Mouse (Mus musculus): ENCODE results near the gene Pef1. TPM values are rescaled to one million over a fixed set of nuclear protein-coding genes. Genes with fewer than 3 reads are reported as not detected.
A peak's percentile ranks its signal among the peaks of the same experiment; 100 is the strongest.

Gene Pef1
- polyA plus RNA-seq, 1 experiment from 2014 or later: 62.1 TPM

DNA sequence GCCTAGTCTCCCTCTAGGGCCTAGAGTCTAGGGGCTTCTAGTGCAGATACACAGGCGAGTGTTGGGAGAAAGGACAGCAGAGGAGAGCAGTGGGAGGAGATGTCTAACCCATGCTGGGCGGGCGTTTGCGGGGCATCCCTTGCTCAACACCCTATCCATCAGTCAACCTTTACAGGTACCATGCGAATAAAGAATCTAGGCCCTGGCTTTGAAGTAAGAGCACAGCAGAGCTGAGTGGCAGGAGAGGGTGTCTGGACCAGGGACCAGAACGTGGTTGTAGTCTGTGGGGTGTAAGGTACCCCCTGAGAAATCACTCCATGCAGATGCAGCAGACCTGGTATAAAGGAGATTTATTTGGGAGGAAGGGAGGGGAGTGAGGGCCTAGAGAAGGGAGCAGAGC is 61.8 kb downstream of the Pef1 start:
- Histone ChIP-seq H3K9me3 (replicated peaks; ENCODE audit: control insufficient read depth, low read length, poor library complexity, severe bottlenecking) (no peaks in the 10 kb centered on the region), H3K4me3 (ENCODE audit: low read depth, low read length) (no peak overlapping the region), H3K27ac (ENCODE audit: low read length) (no peak overlapping the region), H3K36me3 (ENCODE audit: control insufficient read depth, insufficient read depth, low read length) (no peaks in the 10 kb centered on the region), H3K9ac (ENCODE audit: low read depth, low read length) (no peak overlapping the region), H3K4me1 (ENCODE audit: control insufficient read depth, insufficient read depth, low read length) (no peaks in the 10 kb centered on the region), H3K27me3 (ENCODE audit: control insufficient read depth, insufficient read depth, low read depth, low read length) (peaks cover 9% of the 10 kb centered on the region), H3K4me2 (ENCODE audit: low read length) (no peak overlapping the region)
- WGBS: 75% methylated on average over 6 of the region's 6 CpGs
- no peak for ATAC-seq

DNA sequence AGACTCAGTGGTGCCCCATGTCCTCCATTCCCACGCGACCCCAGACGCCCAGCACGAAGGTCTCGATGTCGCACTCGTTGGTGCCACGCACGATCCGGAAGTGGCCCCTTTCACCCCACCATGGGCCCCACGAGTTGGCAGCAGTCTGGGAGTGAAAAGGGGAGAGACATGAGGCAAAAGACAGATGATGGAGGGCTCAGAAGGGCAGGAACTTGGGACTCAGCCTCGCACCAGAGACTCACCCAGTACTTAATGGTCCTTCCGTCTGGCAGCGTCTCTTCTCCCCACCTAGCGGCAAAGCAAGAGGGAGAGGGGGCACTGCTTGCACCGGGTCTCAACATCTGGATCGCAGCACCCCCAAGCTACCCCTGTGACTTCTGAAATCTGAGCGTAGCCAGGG is 63.7 kb downstream of the Pef1 start:
- Histone ChIP-seq H3K4me3 (ENCODE audit: low read depth, low read length) (no peak overlapping the region), H3K4me2 (ENCODE audit: low read length) (no peak overlapping the region), H3K27me3 (ENCODE audit: control insufficient read depth, insufficient read depth, low read depth, low read length) (peaks cover 9% of the 10 kb centered on the region), H3K36me3 (ENCODE audit: control insufficient read depth, insufficient read depth, low read length) (no peaks in the 10 kb centered on the region), H3K9me3 (replicated peaks; ENCODE audit: control insufficient read depth, low read length, poor library complexity, severe bottlenecking) (no peaks in the 10 kb centered on the region), H3K4me1 (ENCODE audit: control insufficient read depth, insufficient read depth, low read length) (no peaks in the 10 kb centered on the region), H3K27ac (ENCODE audit: low read length) (no peak overlapping the region), H3K9ac (ENCODE audit: low read depth, low read length) (no peak overlapping the region)
- 84% methylated on average over 18 of the region's 18 CpGs for WGBS
- no peak for ATAC-seq

DNA sequence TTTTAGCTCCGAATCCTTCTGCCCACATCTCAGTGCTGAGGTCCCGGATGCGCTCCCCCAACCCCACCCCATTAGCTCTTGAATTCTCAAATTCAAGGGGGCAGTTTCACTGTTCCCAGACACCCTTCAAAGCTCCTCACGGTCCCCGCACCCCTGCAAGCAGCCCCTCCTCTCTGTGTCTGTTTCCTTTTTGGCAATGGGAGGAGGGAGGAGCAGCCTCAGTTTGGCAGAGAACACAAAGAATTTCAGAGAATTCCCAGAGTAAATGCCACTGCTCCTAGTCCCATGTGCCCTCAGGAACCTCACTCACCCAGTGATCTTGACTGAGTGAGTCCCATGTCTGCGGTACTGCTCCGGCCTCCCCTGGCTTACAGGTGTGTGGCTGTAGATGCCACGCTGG is 64.2 kb downstream of the Pef1 start:
- no peak for ATAC-seq
- Histone ChIP-seq H3K4me1 (ENCODE audit: control insufficient read depth, insufficient read depth, low read length) (no peaks in the 10 kb centered on the region), H3K4me3 (ENCODE audit: low read depth, low read length) (no peak overlapping the region), H3K9ac (ENCODE audit: low read depth, low read length) (no peak overlapping the region), H3K27me3 (ENCODE audit: control insufficient read depth, insufficient read depth, low read depth, low read length) (peaks cover 9% of the 10 kb centered on the region), H3K4me2 (ENCODE audit: low read length) (no peak overlapping the region), H3K36me3 (ENCODE audit: control insufficient read depth, insufficient read depth, low read length) (no peaks in the 10 kb centered on the region), H3K9me3 (replicated peaks; ENCODE audit: control insufficient read depth, low read length, poor library complexity, severe bottlenecking) (no peaks in the 10 kb centered on the region), H3K27ac (ENCODE audit: low read length) (no peak overlapping the region)
- 84% methylated on average over 8 of the region's 8 CpGs for WGBS

DNA sequence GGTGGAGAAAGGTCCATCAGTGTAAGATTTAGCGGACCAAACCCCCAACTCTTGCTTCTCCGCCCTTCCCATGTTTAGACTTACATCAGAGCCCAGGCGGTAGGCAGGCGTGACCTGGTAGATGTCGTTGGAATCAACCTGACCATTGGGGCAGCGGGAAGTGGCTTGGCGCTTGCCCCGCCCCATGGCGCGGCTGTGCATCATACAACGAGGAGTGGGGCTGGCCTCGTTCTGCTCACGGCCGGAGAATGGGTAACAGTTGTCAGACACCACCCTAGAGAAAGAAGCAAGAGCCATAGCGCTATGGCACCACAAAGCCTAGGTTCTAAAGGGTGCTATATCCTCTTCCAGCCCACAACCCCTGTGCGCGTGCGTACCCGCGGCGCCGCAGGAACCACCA is 65.0 kb downstream of the Pef1 start:
- no peaks in the 10 kb centered on the region for H3K4me1 ChIP-seq (ENCODE audit: control insufficient read depth, insufficient read depth, low read length)
- ATAC-seq: no peak
- peak overlapping the region; percentile 34; the same call in 1 of the 2 replicates for H3K4me2 ChIP-seq (ENCODE audit: low read length)
- H3K27ac ChIP-seq (ENCODE audit: low read length): no peak overlapping the region
- H3K9ac ChIP-seq (ENCODE audit: low read depth, low read length): no peak overlapping the region
- WGBS: 56% methylated on average over 22 of the region's 22 CpGs
- no peaks in the 10 kb centered on the region for H3K9me3 ChIP-seq (replicated peaks; ENCODE audit: control insufficient read depth, low read length, poor library complexity, severe bottlenecking)
- H3K27me3 ChIP-seq (ENCODE audit: control insufficient read depth, insufficient read depth, low read depth, low read length): peaks cover 7% of the 10 kb centered on the region
- no peaks in the 10 kb centered on the region for H3K36me3 ChIP-seq (ENCODE audit: control insufficient read depth, insufficient read depth, low read length)
- H3K4me3 ChIP-seq (ENCODE audit: low read depth, low read length): no peak overlapping the region

DNA sequence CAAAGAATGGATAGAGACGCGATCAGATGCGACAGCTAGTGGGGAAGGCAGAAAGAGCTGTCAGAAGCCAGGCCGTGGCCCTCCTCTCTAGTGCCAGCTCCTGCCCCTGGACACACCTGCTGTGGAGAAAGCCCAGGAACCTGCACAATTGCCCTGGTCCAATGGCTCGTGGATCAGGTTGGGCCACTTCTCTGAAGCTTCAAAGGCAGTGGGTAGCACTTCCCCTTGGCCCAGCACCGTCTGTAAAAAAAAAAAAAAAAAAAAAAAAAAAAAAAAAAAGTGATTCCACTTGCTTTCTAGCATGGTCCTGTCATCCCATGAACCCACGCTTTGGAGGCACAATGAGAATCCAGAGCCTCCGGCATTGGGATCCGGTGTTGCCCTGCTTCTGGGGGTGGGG is 65.5 kb downstream of the Pef1 start:
- no peak overlapping the region for H3K9ac ChIP-seq (ENCODE audit: low read depth, low read length)
- no peak for ATAC-seq
- 48% methylated on average over 9 of the region's 9 CpGs for WGBS
- H3K9me3 ChIP-seq (replicated peaks; ENCODE audit: control insufficient read depth, low read length, poor library complexity, severe bottlenecking): no peaks in the 10 kb centered on the region
- H3K4me2 ChIP-seq (ENCODE audit: low read length): peak overlapping the region; percentile 34; the same call in 1 of the 2 replicates
- no peaks in the 10 kb centered on the region for H3K36me3 ChIP-seq (ENCODE audit: control insufficient read depth, insufficient read depth, low read length)
- H3K4me3 ChIP-seq (ENCODE audit: low read depth, low read length): no peak overlapping the region
- no peaks in the 10 kb centered on the region for H3K4me1 ChIP-seq (ENCODE audit: control insufficient read depth, insufficient read depth, low read length)
- no peak overlapping the region for H3K27ac ChIP-seq (ENCODE audit: low read length)
- peaks cover 7% of the 10 kb centered on the region for H3K27me3 ChIP-seq (ENCODE audit: control insufficient read depth, insufficient read depth, low read depth, low read length)

DNA sequence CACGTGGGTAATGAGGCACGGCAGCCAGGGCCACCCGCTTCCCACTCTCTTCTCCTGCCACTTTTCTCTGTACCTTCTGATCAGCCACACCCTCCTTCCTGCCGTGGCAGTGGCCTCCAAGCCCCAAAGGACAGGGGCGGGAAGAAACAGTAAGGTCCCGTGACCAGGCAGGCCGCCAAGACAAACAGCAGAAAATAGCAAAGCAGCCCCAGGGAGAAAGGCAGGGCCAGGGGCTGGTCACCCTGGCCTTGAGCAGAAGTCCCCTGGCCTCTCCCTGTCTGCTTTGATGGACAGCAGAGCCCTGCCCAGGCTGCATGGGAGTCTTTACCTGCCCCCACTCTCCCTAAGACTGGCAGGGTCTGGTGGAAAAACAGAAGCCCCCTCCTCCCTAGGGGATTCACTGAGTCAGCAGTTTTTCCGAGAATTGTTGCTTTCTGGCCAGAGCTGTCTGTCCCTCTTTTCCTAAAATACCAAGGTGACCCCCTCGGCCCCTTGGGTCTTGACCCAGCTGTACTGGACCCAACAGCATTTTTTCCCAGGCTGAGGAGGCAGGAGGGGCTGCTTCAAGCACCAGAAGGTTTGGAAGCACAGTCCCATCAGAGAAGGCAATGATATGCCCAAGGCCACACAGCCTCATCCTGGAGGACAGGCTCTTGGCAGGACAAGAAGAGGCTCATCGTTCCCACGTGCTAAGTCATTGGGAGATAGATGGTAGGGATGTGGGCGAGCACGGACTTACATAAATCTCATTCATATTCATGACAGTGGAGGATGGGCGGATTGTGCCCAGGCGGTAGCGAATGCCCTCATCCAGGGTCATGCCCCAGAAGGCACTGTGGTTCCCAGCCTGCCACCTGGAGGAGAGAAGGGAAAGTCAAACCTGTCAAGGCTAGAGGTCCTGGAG is 66.2 kb downstream of the Pef1 start:
- H3K27me3 ChIP-seq (ENCODE audit: control insufficient read depth, insufficient read depth, low read depth, low read length): peaks cover 9% of the 10 kb centered on the region
- H3K4me3 ChIP-seq (ENCODE audit: low read depth, low read length): no peak overlapping the region
- no peak overlapping the region for H3K27ac ChIP-seq (ENCODE audit: low read length)
- H3K9ac ChIP-seq (ENCODE audit: low read depth, low read length): no peak overlapping the region
- H3K9me3 ChIP-seq (replicated peaks; ENCODE audit: control insufficient read depth, low read length, poor library complexity, severe bottlenecking): no peaks in the 10 kb centered on the region
- no peak overlapping the region for H3K4me2 ChIP-seq (ENCODE audit: low read length)
- WGBS: 28% methylated on average over 16 of the region's 16 CpGs
- ATAC-seq: no peak
- no peaks in the 10 kb centered on the region for H3K36me3 ChIP-seq (ENCODE audit: control insufficient read depth, insufficient read depth, low read length)
- no peaks in the 10 kb centered on the region for H3K4me1 ChIP-seq (ENCODE audit: control insufficient read depth, insufficient read depth, low read length)

DNA sequence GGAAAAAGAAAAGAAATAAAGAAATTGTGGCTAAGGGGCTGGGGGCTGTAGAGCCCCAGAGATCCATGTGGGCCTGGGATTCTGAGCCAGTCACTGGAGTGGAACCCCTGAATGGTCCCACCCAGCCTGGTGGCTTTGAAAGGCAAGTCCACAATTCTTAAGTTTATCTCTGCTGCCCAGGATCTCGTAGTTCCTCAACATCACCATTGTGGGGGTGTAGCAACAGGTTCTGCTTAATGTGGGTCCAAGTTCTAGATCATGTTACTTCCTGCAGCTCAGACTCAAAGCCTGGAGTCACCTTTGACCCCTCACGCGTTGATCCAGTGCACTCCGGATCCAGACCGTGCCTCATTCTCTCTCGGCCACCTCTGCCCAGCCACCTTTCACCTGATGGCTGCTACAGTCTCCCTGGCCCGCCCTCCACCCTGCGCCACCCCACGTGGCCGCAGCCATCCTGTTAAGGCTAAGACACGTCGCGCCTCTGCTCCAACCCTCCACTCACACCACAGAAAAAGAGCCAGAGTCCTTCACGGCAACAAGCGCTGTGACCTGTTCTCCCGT is 67.1 kb downstream of the Pef1 start:
- Histone ChIP-seq H3K9ac (ENCODE audit: low read depth, low read length) (no peak overlapping the region), H3K4me1 (ENCODE audit: control insufficient read depth, insufficient read depth, low read length) (peaks cover 1% of the 10 kb centered on the region; the same call in 1 of the 2 replicates), H3K36me3 (ENCODE audit: control insufficient read depth, insufficient read depth, low read length) (no peaks in the 10 kb centered on the region), H3K9me3 (replicated peaks; ENCODE audit: control insufficient read depth, low read length, poor library complexity, severe bottlenecking) (no peaks in the 10 kb centered on the region), H3K27me3 (ENCODE audit: control insufficient read depth, insufficient read depth, low read depth, low read length) (peaks cover 14% of the 10 kb centered on the region), H3K4me3 (ENCODE audit: low read depth, low read length) (no peak overlapping the region), H3K27ac (ENCODE audit: low read length) (no peak overlapping the region), H3K4me2 (ENCODE audit: low read length) (no peak overlapping the region)
- no peak for ATAC-seq
- WGBS: 89% methylated on average over 16 of the region's 16 CpGs

DNA sequence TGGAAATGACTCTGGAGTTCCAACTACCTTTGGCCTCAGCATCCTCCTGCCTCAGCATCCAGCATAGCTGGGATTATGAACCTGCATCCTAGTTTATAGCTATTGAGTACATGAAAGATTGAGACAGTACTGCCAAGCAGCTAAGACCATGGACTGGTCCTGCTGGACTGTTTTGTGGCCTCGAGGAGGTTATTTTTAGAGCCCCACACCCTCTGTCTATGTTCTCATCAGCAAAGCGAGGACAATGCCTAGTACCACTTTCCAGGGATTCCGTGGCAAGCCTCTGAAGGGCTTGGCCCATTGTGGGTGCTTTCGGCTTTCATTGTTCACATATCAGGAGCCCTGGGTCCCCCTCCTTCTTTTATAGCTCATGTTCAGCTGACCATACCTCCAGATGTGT is 68.0 kb downstream of the Pef1 start:
- Histone ChIP-seq H3K4me1 (ENCODE audit: control insufficient read depth, insufficient read depth, low read length) (peaks cover 10% of the 10 kb centered on the region), H3K9ac (ENCODE audit: low read depth, low read length) (no peak overlapping the region), H3K27ac (ENCODE audit: low read length) (no peak overlapping the region), H3K4me2 (ENCODE audit: low read length) (no peak overlapping the region), H3K9me3 (replicated peaks; ENCODE audit: control insufficient read depth, low read length, poor library complexity, severe bottlenecking) (no peaks in the 10 kb centered on the region), H3K4me3 (ENCODE audit: low read depth, low read length) (no peak overlapping the region), H3K36me3 (ENCODE audit: control insufficient read depth, insufficient read depth, low read length) (no peaks in the 10 kb centered on the region), H3K27me3 (ENCODE audit: control insufficient read depth, insufficient read depth, low read depth, low read length) (peaks cover 22% of the 10 kb centered on the region)
- WGBS: 86% methylated on average over 4 of the region's 4 CpGs
- ATAC-seq: no peak

Data from midbrain, embryonic 16.5 days (tissue).